Mouse (Mus musculus) thymus, postnatal 4 days (tissue): ENCODE results near the gene Zfp825.
"Not testable (repeated sequence)": the region's sequence is repeated elsewhere in the genome, so short reads cannot be mapped to it uniquely, and the experiment has no call there.

Source experiments
- DNase-seq: peaks from one replicate; pipeline ENCODE4 v3.0.0; 2021

The Zfp825 gene

GRCm38 (mm10) chr13:74493911-74494679 lies at the start of gene Zfp825:
TSS of gene Zfp825 (minus strand) at chr13:74493992.
- DNase-seq, result peak; percentile 74

GRCm38 (mm10) chr13:74535418-74535817 lies 41.6 kb upstream of the Zfp825 start:
- not testable (repeated sequence) for DNase-seq

GRCm38 (mm10) chr13:74534864-74535263 lies 41.1 kb upstream of the Zfp825 start:
- peak; percentile 77 for DNase-seq

- no peak for DNase-seq
Measured at GRCm38 (mm10) chr13:74534096-74534495, 40.3 kb upstream of the Zfp825 start.

- DNase-seq, result not testable (repeated sequence)
Measured at GRCm38 (mm10) chr13:74531251-74531650, 37.5 kb upstream of the Zfp825 start.

- DNase-seq, result not testable (repeated sequence)
Measured at GRCm38 (mm10) chr13:74529372-74529715, 35.6 kb upstream of the Zfp825 start.

GRCm38 (mm10) chr13:74528519-74529371 lies 35.0 kb upstream of the Zfp825 start:
- DNase-seq, result not testable (repeated sequence)

- peak; percentile 80 for DNase-seq
Measured at GRCm38 (mm10) chr13:74522481-74523237, 28.9 kb upstream of the Zfp825 start.

GRCm38 (mm10) chr13:74522141-74522480 lies 28.3 kb upstream of the Zfp825 start:
- DNase-seq, result not testable (repeated sequence)

GRCm38 (mm10) chr13:74507981-74508380 lies 14.2 kb upstream of the Zfp825 start:
- not testable (repeated sequence) for DNase-seq

GRCm38 (mm10) chr13:74502851-74503250 lies 9.1 kb upstream of the Zfp825 start:
- not testable (repeated sequence) for DNase-seq

- not testable (repeated sequence) for DNase-seq
Measured at GRCm38 (mm10) chr13:74499696-74500095, 5.9 kb upstream of the Zfp825 start.

- not testable (repeated sequence) for DNase-seq
Measured at GRCm38 (mm10) chr13:74484326-74484725, 9.5 kb downstream of the Zfp825 start.

- DNase-seq, result not testable (repeated sequence)
Measured at GRCm38 (mm10) chr13:74471468-74471867, 22.3 kb downstream of the Zfp825 start.

- peak; percentile 68 for DNase-seq
Measured at GRCm38 (mm10) chr13:74462699-74463385, 30.9 kb downstream of the Zfp825 start.

GRCm38 (mm10) chr13:74462318-74462698 lies 31.5 kb downstream of the Zfp825 start:
- DNase-seq, result not testable (repeated sequence)

- DNase-seq, result peak; percentile 5
Measured at GRCm38 (mm10) chr13:74439895-74440294, 53.9 kb downstream of the Zfp825 start.
